Mouse (Mus musculus): ENCODE results near the gene Srek1.
A peak's percentile ranks its signal among the peaks of the same experiment; 100 is the strongest.

DNA sequence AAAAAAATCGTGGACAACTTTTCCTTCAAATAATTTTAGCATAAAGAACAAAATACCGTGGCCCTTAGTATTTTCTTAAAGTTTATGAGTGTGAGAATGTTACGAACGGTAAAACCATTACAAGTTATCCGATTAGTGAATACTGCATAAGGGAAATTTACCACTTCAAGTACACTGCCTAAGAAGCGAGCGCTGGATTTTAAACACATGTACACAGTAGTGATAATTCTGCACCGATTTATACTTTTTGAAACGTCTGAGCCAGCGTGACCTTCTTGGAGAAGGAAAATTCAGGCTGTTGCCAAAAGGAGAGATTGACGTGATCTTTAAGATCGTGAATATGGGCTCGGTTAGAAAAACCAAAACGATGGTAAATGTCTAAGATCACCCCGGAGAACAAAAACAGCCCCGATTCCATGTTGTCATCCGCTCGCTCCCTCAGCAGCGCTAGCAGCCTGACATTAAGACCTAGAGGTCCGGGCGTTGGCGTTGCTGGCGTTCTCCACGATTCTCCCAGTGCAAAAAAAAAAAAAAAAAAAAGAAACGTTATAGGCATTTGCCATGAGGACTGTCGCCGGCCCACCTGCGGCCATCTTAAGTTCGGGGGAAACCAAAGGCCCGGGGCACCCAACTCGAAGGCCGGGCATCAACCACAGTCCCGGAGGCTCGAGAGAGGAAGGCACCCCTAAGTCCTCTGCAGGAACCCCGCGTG lies 845 bp downstream of the Srek1 start:
- TF ChIP-seq MYC (IDR thresholded peaks at IDR 0.05; ENCODE audit: low read depth, low read length) (peak; percentile 92), POLR2A (IDR thresholded peaks at IDR 0.05; ENCODE audit: low read depth, low read length) (no peak), CHD2 (IDR thresholded peaks at IDR 0.05; ENCODE audit: low read length) (no peak), CTCF (conservative IDR thresholded peaks at IDR 0.05 in 1 of 2, IDR thresholded peaks at IDR 0.05 in 1 of 2; ENCODE audit: low read depth in 2 of 2, low read length in 2 of 2) (no peak), JUN (IDR thresholded peaks at IDR 0.05; ENCODE audit: insufficient read depth, low read depth, low read length) (no peak)

Measured in CH12.LX (cell line).